Mouse (Mus musculus) kidney, adult 2 months (tissue): ENCODE measurements around the gene Nek9.

Experiments used
- CTCF ChIP-seq: fragments of 200-500 bp; conservative IDR thresholded peaks from 2 replicates; pipeline ENCODE4 v1.5.1; 2011; ENCODE audit warnings: low read depth, mild to moderate bottlenecking, control low read depth, low read length, moderate library complexity, mixed read lengths; ENCODE audit not compliant: insufficient read depth, insufficient read length
- POLR2A ChIP-seq: fragments of 200-500 bp; IDR thresholded peaks from one replicate; pipeline ENCODE4 v1.6.1; 2011; ENCODE audit warnings: low read depth, low read length, control low read depth

DNA sequence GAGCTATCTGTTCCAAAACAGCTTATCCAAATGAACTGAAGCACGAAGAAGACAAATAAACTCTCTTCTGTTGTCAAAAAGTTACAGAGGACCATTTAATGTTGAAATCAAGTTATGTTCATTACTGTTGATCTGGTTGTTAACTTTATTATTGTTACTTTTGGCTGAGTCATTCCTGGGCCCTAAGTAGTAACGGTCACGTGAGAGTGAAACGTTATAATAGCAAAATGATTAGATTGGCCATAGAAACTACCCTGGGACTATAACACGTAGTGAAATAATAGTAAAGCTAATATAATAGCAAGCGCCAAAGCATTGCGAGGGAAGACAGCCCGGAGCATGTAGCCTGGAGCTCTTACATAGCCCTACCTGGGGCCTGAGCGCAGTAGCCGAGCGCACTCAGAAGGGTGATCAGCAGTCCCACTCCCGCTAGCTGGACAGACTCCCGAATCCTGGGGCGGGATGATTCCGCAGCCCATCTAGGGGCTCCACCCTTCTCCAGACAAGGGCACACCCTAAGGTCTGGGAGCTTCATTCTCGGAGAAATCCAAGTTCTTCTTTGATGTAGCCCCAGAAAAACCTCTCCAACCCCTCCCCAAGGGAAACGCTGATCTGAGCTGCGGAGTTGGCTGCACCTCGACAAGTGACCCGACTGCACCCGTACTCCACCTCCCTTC lies 51.2 kb downstream of the Nek9 start, which contains the start of gene Acyp1:
- TF ChIP-seq CTCF (no peak), POLR2A (no peak)
